Mouse (Mus musculus) right cerebral cortex, postnatal 36 days (tissue): ENCODE measurements at regions not wholly inside any gene's neighbourhood (a gene's known extent, or its start where the extent isn't known, plus 50 kb on each side); places are given as distances from the start of the nearest gene placed in this dataset.

Experiments used
- DNase-seq, 2 experiments: peaks; one replicate each; pipeline ENCODE4 v3.0.0; 2022; ENCODE audit warnings: low spot score in 2 of 2, mixed read lengths in 1 of 2

- no peak for DNase-seq
Measured at GRCm38 (mm10) chr1:73799246-73799645, 325.0 kb downstream of the Tns1 start.

- DNase-seq = no peak
Measured at GRCm38 (mm10) chr1:73797858-73798257, 326.4 kb downstream of the Tns1 start.

GRCm38 (mm10) chr1:73797413-73797812 lies 326.8 kb downstream of the Tns1 start:
- DNase-seq = no peak

GRCm38 (mm10) chr1:73793871-73794270 lies 330.4 kb downstream of the Tns1 start:
- DNase-seq = no peak

GRCm38 (mm10) chr1:73793256-73793655 lies 331.0 kb downstream of the Tns1 start:
- DNase-seq = no peak

- no peak for DNase-seq
Measured at GRCm38 (mm10) chr1:73792311-73792710, 331.9 kb downstream of the Tns1 start.

GRCm38 (mm10) chr1:73787666-73788065 lies 336.6 kb downstream of the Tns1 start:
- no peak for DNase-seq

GRCm38 (mm10) chr1:73787224-73787623 lies 337.0 kb downstream of the Tns1 start:
- no peak for DNase-seq

GRCm38 (mm10) chr1:73783303-73783702 lies 340.9 kb downstream of the Tns1 start:
- no peak for DNase-seq

GRCm38 (mm10) chr1:73782871-73783270 lies 341.4 kb downstream of the Tns1 start:
- no peak for DNase-seq

GRCm38 (mm10) chr1:73771773-73772172 lies 352.5 kb downstream of the Tns1 start:
- DNase-seq = no peak

GRCm38 (mm10) chr1:73770631-73771030 lies 353.6 kb downstream of the Tns1 start:
- no peak for DNase-seq

GRCm38 (mm10) chr1:73764611-73765333 lies 359.5 kb downstream of the Tns1 start:
- DNase-seq = no peak

GRCm38 (mm10) chr1:73758110-73759061 lies 365.9 kb downstream of the Tns1 start:
- no peak for DNase-seq

- no peak for DNase-seq
Measured at GRCm38 (mm10) chr1:73755791-73756190, 368.5 kb downstream of the Tns1 start.

GRCm38 (mm10) chr1:73754928-73755327 lies 369.3 kb downstream of the Tns1 start:
- no peak for DNase-seq

- no peak for DNase-seq
Measured at GRCm38 (mm10) chr1:73753157-73753556, 371.1 kb downstream of the Tns1 start.

GRCm38 (mm10) chr1:73748702-73749101 lies 375.5 kb downstream of the Tns1 start:
- DNase-seq = no peak

- no peak for DNase-seq
Measured at GRCm38 (mm10) chr1:73744555-73745234, 379.6 kb downstream of the Tns1 start.

GRCm38 (mm10) chr1:73743737-73744554 lies 380.3 kb downstream of the Tns1 start:
- no peak for DNase-seq

- no peak for DNase-seq
Measured at GRCm38 (mm10) chr1:73737083-73737482, 387.2 kb downstream of the Tns1 start.
